Mouse (Mus musculus) cerebellum, adult 2 months (tissue): Measurements from ENCODE around the gene Mtch2. TPM values are rescaled to one million over a fixed set of nuclear protein-coding genes. Genes with fewer than 3 reads are reported as not detected.

ENCODE experiments used
- DNase-seq, 2 experiments: peaks; one replicate each; pipeline ENCODE4 v3.0.0; 2021
- H3K27ac ChIP-seq: fragments of 200-500 bp; 2 replicates; pipeline ENCODE4 v1.5.1; 2012; ENCODE audit warnings: low read length, control low read depth, inconsistent platforms; ENCODE audit not compliant: insufficient read depth
- H3K27me3 ChIP-seq: fragments of 200-500 bp; 2 replicates; pipeline ENCODE4 v1.6.1; 2012; ENCODE audit warnings: inconsistent platforms, mild to moderate bottlenecking, low read length, moderate library complexity; ENCODE audit not compliant: control insufficient read depth, insufficient read depth
- H3K4me1 ChIP-seq: fragments of 200-500 bp; 2 replicates; pipeline ENCODE4 v1.6.1; 2011; ENCODE audit warnings: low read length; ENCODE audit not compliant: control insufficient read depth, insufficient read depth
- H3K4me3 ChIP-seq: fragments of 200-500 bp; replicated peaks from 2 replicates; pipeline ENCODE3; 2011; ENCODE audit warnings: mild to moderate bottlenecking, low read depth, low read length, control low read depth; ENCODE audit not compliant: insufficient read depth
- CTCF ChIP-seq: fragments of 200-500 bp; IDR thresholded peaks from 2 replicates; pipeline ENCODE4 v1.5.1; 2011; ENCODE audit warnings: low read depth, mild to moderate bottlenecking, control low read depth, low read length, moderate library complexity, borderline replicate concordance; ENCODE audit not compliant: insufficient read depth
- POLR2A ChIP-seq: fragments of 200-500 bp; IDR thresholded peaks from 2 replicates; pipeline ENCODE4 v1.6.1; 2011; ENCODE audit warnings: low read length, control low read depth, borderline replicate concordance; ENCODE audit not compliant: insufficient read depth
- WGBS: fragments of 180-500 bp; shearing (Covaris S2); methylation state at CpG from one replicate; pipeline ENCODE4 v1.1.7; 2018; 5-methylcytosine and 5-hydroxymethylcytosine counted together
- polyA plus RNA-seq: library from polyadenylated mRNA; depleted of rRNA; stranded (reverse); fragments of >200 nt; gene quantifications from 2 replicates; pipeline ENCODE4 v1.2.3, GENCODE M21; 2012

The Mtch2 gene
- polyA plus RNA-seq, 1 experiment = 245 TPM

DNA sequence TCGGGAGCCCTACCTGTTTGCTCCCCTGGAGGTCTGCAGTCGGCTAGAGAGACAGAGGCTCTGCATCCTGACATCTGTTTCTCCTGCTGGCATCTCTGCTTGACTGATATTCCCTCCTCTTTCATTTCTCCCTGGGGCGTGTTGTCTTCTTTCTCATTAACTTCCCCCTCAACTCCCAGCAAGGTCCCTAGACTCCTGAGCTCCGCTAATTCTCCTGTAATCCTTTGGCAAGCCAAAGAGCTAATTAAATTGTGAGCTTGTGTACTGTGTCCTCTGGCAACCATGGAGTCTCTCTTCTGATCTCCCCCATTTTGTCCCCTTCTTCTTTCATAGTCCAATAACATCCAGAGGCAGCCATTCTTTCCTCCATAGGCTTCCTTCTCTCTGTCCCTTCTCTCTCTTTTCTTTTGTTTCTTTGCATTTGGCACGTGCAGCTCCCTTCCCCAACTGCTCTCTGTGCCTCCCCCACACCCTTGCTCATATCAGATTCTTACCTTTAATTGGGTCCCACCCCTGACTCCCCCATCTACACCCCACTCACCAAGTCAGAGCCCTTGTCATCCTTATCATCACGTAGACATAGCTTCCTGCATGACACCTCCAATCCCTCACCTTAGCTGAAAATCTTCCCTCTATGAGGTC, 33.3 kb downstream of the Mtch2 start:
- Histone ChIP-seq H3K4me3 (no peak overlapping the region), H3K27ac (no peak overlapping the region)

DNA sequence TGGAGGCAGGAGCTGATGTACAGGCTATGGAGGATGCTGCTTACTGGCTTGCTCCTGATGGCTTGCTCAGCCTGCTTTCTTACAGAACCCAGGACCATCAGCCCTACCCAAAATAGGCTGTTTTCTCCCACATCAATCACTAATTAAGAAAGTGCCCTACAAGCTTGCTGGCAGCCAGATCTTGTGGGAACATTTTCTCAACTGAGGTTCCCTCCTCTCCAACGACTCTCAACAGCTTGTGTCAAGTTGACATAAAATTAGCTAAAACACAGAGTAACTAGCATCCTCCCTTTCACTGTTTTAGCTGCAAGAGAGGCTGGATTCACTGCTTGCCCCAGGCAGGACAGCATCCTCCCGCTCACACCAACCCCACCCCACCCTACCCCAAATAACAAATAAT, 34.9 kb downstream of the Mtch2 start:
- peaks cover 15% of the 10 kb centered on the region for H3K4me1 ChIP-seq
- H3K27me3 ChIP-seq = no peaks in the 10 kb centered on the region; the same call in 1 of the 2 replicates
- no peak for TF ChIP-seq CTCF
- no peak for TF ChIP-seq POLR2A
- WGBS = 88% methylated on average over 2 of the region's 2 CpGs
- H3K4me3 ChIP-seq = no peak overlapping the region
- DNase-seq = no peak
- H3K27ac ChIP-seq = no peak overlapping the region

More for the DNA sequence above, 33.3 kb downstream of the Mtch2 start:
- no peak for TF ChIP-seq POLR2A
- no peak for TF ChIP-seq CTCF
- DNase-seq = no peak
- no peaks in the 10 kb centered on the region; the same call in 1 of the 2 replicates for H3K27me3 ChIP-seq
- peaks cover 15% of the 10 kb centered on the region for H3K4me1 ChIP-seq
- WGBS = 34% methylated on average over 6 of the region's 6 CpGs

DNA sequence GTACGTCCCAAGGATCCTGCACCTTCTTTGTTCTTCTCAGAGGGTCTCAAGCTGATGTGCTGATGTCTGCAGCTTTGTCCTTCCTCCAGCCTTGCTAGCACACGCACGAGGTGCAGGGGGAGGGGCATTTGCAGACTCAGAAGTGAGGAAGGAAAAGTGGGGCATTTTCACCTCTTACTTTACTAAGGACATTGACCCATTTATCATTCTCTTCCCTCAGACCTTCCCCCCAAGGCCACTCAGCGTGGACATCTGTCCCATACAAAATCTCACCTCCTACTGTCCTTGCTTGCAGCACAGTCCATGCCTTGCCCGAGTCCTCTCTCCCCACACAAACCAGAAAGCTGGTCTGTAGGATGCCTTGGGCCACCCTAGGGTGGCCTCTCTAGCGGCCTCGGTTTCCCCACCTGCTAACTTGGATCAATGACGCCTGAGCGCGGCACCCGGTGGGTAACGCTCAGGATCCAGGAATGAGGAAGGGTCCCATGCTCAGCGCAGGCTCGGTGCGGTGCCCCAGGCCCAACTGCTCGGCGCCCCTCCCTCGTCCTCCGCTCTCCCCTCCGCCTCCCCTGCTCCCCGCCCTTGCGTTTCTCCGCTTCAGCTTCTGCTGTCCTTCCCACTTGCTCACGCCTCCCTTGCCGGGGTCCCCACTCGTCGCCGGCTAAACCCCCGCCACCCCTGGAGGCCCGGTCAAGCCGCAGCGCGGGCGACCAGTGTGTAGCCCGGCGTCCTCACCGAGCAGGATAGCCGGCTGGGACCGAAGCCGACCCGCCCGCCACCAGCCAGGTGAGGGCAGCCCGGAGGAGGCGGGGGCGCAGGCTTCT, 38.5 kb downstream of the Mtch2 start, which contains the start of gene C1qtnf4:
TSS of gene C1qtnf4 (plus strand) at position 643 of the 824 bp plus-strand sequence.
- Histone ChIP-seq H3K27ac (peak within 1 kb of the TSS; percentile 92), H3K4me3 (peak within 1 kb of the TSS; percentile 64), H3K27me3 (no peaks in the 10 kb centered on the region), H3K4me1 (peaks cover 12% of the 10 kb centered on the region)
- TF ChIP-seq POLR2A (peak; percentile 43; the same call in 1 of the 2 replicates), CTCF (no peak)
- 1% methylated on average over 43 of the region's 45 CpGs for WGBS
- DNase-seq = peak; percentile 74 to 78

- 8% methylated on average over 6 of the region's 6 CpGs for WGBS
- peak overlapping the region; percentile 64 for H3K4me3 ChIP-seq
- peak in 1 of 2 experiments; percentile 56 for DNase-seq
- H3K27me3 ChIP-seq = no peaks in the 10 kb centered on the region
- H3K27ac ChIP-seq = peak overlapping the region; percentile 92
- TF ChIP-seq POLR2A (peak; percentile 36; the same call in 1 of the 2 replicates), CTCF (no peak)
- peaks cover 11% of the 10 kb centered on the region for H3K4me1 ChIP-seq
Measured at GRCm38 (mm10) chr2:90886436-90886835, 39.5 kb downstream of the Mtch2 start.

- Histone ChIP-seq H3K4me3 (peak overlapping the region; percentile 1), H3K27ac (0 out of 2 replicates have a peak overlapping the region, but pooled peaks have one; percentile 92), H3K4me1 (peaks cover 11% of the 10 kb centered on the region), H3K27me3 (no peaks in the 10 kb centered on the region)
- TF ChIP-seq POLR2A (no peak), CTCF (no peak)
- DNase-seq = no peak
- 71% methylated on average over 5 of the region's 5 CpGs for WGBS
Measured at GRCm38 (mm10) chr2:90887627-90888026, 40.7 kb downstream of the Mtch2 start.

- H3K27ac ChIP-seq = peak overlapping the region; percentile 86
Measured at GRCm38 (mm10) chr2:90889550-90890548, 42.9 kb downstream of the Mtch2 start.

More at GRCm38 (mm10) chr2:90889550-90890548, 42.9 kb downstream of the Mtch2 start:
- Histone ChIP-seq H3K4me3 (peak overlapping the region; percentile 71), H3K4me1 (peaks cover 6% of the 10 kb centered on the region; the same call in 1 of the 2 replicates), H3K27me3 (no peaks in the 10 kb centered on the region)
- TF ChIP-seq POLR2A (peak; percentile 67), CTCF (no peak)
- 3% methylated on average over 127 of the region's 133 CpGs for whole genome bisulfite sequencing
- DNase-seq = peak; percentile 75 to 78
